Mouse (Mus musculus): ENCODE data around the gene Crybb3.

The Crybb3 gene

DNA sequence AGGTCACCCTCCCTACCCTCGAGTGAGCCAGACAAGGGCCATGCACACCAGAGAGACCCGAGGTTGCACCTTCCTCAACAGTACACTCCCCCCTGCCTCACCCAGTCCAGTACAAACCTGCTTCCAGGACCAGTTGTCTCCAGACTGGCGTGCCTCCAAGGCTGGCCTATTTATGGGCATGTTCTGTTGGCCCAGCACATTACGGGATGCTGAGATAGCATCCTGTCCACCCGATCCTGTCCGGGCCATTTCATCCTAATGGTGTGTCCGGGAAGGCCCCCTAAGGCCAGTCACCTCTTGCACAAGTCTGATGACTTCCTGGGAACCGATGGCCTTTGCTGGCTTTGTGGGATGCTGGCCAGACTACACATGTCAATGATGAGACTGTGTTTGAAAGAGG is at the start of gene Crybb3:
Gene Crybb3 (minus strand): TSS at position 146 of the 400 bp plus-strand sequence.
- in situ Hi-C loops (cut with MboI, MseI), result no loop called here

GRCm38 (mm10) chr5:113128426-113128825 is 47.0 kb upstream of the Crybb3 start:
- in situ Hi-C loops (cut with MboI, MseI), result no loop called here

DNA sequence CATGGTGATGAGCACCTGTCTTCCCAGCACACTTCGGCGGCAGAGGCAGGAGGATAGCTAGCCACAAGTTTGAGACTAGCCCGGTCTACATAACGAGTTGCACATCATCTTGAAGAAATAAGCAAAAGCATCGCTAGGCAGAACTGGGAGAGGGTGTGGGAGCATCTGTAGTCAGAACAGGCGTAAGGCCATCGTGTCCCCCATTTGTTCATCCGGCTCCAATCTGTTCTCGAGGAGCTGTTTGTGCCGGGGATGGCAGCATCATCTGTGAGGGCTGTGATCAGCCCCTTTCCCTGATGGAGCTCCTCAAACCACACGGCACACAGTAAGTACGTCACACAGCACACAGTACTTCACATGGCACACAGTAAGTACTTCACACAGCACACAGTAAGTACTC is 45.1 kb upstream of the Crybb3 start:
- in situ Hi-C loops (cut with MboI, MseI), result no loop called here

- in situ Hi-C loops (cut with MboI, MseI), result no loop called here
Measured at GRCm38 (mm10) chr5:113123693-113124092, 42.3 kb upstream of the Crybb3 start.

GRCm38 (mm10) chr5:113122326-113123054 is 41.1 kb upstream of the Crybb3 start:
- in situ Hi-C loops (cut with MboI, MseI), result no loop called here

GRCm38 (mm10) chr5:113121591-113121875 is 40.1 kb upstream of the Crybb3 start:
- in situ Hi-C loops (cut with MboI, MseI), result no loop called here

- in situ Hi-C loops (cut with MboI, MseI), result no loop called here
Measured at GRCm38 (mm10) chr5:113120741-113121590, 39.6 kb upstream of the Crybb3 start.

DNA sequence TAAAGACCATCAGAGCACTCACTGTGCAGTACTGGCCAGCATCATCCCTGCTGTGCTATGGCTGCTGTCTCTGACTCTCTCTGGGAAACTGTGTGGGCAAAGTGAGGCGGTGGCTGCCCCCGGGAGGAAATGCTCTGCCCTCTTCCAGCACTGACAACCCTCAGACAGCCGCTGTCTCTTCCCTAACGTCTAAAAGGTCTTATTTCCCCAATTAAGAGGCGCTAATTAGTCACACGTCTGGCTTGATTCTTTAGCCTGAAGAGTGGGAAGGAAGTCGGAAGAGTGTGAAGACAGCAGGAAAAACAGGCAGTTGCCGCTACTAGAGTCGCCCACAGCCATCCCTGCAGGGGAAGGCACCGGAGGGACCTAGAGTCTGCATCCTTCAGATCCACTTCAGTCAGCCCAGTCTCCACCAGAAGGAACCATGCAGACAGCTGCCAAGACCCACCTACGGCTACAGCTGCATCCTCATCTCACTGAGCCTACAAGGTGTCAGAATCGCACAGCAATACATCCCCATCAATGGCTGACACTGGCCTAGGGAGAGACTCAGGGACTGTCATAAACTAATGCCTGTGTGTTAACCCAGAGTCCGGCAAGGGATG is 38.6 kb upstream of the Crybb3 start:
- in situ Hi-C loops (cut with MboI, MseI), result no loop called here

- in situ Hi-C loops (cut with MboI, MseI), result no loop called here
Measured at GRCm38 (mm10) chr5:113119291-113119690, 37.9 kb upstream of the Crybb3 start.

- in situ Hi-C loops (cut with MboI, MseI), result no loop called here
Measured at GRCm38 (mm10) chr5:113118695-113119094, 37.3 kb upstream of the Crybb3 start.

- in situ Hi-C loops (cut with MboI, MseI), result no loop called here
Measured at GRCm38 (mm10) chr5:113117361-113117760, 36.0 kb upstream of the Crybb3 start.

GRCm38 (mm10) chr5:113115896-113116295 is 34.5 kb upstream of the Crybb3 start:
- in situ Hi-C loops (cut with MboI, MseI), result no loop called here

- in situ Hi-C loops (cut with MboI, MseI), result no loop called here
Measured at GRCm38 (mm10) chr5:113114264-113115225, 33.2 kb upstream of the Crybb3 start.

DNA sequence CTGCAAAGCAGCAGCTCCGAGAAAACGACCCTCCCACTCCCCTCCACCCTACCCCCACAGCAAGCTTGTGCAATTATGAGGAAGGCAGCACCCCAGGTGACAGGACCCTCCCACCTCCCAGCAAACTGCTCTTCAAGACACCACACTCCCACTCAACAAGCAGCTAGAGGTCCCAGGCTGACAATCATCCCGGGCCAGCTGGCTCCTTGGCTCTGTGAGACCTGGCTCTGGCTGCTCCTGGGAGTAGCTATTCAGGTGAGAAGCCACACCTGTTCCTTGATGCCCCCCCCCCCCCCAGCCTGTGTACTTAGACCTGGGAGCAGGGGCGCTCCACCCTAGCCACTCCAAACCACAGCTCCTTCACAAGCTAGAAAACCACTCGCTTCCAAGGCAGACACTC is 31.7 kb upstream of the Crybb3 start:
- in situ Hi-C loops (cut with MboI, MseI), result no loop called here

DNA sequence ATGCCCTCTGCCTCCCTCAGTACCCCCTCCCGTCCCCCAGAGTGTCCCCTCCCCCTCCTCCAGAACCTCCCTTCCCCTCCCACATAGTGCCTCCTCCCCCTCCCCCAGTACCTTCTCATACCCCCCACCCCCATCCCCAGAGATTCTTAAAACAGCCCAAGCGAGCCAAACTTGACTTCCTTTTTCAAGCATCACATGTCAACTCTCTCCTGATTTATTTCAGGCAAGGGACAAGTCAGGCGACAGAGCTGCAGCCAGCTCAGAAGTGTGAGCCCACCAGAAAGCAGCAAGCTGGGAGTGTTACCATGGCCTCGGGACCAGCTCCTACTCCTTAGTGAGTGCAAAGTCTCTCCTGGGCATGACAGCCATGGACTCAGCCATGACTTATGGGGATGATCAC is 30.0 kb upstream of the Crybb3 start:
- in situ Hi-C loops (cut with MboI, MseI), result no loop called here

- in situ Hi-C loops (cut with MboI, MseI), result no loop called here
Measured at GRCm38 (mm10) chr5:113110929-113111328, 29.5 kb upstream of the Crybb3 start.

DNA sequence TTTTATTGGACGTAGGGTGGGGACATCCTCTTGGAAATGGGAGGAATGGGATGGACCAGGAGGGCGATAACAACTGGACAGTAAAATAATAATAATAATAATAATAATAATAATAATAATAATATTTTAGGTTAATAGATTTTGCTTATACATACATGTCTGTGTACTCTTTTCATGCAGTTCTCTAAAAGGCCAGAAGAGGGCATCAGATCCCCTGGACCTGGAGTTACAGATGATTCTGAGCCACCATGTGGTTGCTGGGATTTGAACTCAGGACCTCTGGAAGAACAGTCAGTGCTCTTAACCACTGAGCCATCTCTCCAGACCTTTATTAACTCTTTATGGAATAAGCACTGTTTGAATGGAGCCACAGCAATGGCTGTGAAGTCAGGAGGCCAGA is 28.3 kb upstream of the Crybb3 start:
- in situ Hi-C loops (cut with MboI, MseI), result loop anchor here (5.0 kb wide), 1 partner anchor 58 kb away; no protein-coding TSS in a partner anchor

DNA sequence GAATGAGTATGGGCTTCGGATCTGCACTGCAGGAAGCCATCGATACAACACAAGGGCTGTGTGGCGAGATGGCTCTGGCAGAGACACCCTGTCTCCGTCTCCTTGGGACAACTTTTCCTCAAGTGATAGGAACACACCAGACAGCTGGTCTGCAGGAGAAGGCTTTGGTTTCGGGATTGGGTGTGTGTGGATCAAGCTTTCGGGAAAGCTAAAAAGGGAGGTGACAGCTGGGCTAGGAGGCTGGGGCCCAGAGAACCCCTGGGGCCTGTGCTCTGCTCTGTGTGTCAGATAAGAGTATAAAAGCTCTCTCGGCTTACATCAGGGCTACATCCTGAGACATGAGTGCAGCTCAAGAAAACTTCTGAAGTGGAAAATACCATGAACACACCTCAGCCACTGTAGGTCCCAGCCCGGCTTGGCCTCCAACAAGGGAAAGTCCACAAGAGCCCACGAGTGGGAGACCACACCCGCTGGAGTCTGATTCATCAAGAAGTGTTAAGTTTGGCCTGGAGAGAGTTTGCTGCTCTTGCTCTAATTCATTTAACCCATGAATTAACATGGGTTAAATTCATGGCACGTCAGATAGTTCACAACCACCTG is 26.9 kb upstream of the Crybb3 start:
- in situ Hi-C loops (cut with MboI, MseI), result loop anchor here (5.0 kb wide), 1 partner anchor 59 kb away; no protein-coding TSS in a partner anchor

DNA sequence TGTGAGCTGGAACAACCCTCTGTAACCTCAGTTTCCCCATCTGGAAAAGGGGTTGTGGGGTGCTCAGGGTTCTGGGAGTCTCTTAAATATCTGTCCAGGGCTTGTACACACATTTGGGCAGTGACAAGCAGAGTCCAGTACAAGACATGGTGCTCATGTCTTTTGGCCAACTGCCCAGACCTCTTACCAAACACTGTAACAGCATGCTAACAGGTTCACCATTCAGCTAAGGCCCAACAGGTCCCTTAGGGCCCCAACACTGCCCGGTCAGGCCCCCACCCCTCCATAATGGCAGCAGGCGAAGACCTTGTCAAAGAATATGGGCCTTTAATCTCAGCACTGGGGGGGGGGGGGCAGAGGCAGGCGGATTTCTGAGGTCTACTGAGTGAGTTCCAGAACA is 26.3 kb upstream of the Crybb3 start:
- in situ Hi-C loops (cut with MboI, MseI), result loop anchor here (5.0 kb wide), 1 partner anchor 60 kb away; no protein-coding TSS in a partner anchor

DNA sequence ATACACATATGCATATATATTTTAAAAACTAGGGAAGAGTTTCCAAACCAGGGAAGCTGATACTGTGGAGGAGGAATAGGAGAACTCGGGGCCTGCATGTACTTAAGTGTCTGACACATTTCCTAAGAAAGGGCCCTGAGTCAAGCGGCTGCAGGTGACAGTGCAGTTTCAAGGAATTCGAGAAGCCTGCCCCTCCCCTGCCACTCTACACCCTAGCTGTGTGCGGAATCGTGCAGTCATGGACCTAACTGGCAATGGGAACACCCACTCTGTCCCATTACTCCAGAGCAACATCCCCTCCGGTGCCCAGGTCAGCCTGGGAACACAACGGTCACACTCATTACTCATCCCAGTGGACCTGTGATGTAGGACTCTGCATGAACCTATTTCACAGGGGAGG is 25.2 kb upstream of the Crybb3 start:
- in situ Hi-C loops (cut with MboI, MseI), result loop anchor here (5.0 kb wide), 1 partner anchor 61 kb away; no protein-coding TSS in a partner anchor

DNA sequence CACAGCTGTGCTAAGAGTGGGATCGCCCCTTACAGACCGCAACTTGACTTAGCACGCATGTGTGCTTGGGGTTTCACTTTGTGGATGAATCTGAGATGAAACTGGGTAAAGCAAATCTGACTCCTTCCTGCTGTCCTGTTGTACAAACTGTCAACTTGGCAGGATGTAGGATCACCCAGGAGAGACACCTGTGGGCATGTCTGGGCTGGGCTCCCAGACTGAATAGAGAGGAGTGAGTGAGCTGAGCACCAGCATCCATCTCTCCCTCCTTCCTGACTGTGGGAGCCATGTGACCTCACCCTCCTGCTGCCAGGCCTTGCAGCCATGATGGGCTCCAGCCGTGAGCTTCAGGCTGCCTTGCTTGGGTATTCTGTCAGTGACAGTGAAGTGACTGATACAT is 24.1 kb upstream of the Crybb3 start:
- in situ Hi-C loops (cut with MboI, MseI), result loop anchor here (5.0 kb wide), 1 partner anchor 62 kb away; no protein-coding TSS in a partner anchor
